Mouse (Mus musculus): ENCODE measurements around the gene Gys2. TPM values are rescaled to one million over a fixed set of nuclear protein-coding genes. Genes with fewer than 3 reads are reported as not detected.

Gys2 gene
- polyA plus RNA-seq, 1 experiment from 2014 or later = not detected

DNA sequence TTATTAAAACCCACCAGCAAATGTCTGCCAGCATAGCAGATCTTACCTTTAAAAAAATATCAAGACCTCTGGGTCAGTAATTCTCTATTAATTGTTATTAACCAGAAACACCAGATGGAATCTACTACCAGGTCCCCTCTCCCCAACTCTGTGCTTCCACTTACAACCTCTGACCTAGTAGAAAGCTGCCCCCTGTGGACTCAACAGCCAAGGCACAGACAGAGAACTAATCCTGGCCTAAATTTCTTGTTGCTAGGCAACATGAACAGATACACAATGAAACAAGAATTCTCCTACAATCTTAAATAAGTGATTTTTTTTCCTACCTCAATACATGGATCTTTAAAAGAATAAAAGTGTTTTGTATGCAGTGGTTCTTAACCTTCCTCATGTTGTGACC is 43.8 kb downstream of the Gys2 start:
- Histone ChIP-seq H3K36me3 (no peaks in the 10 kb centered on the region), H3K27me3 (ENCODE audit: low read depth, poor library complexity, severe bottlenecking) (no peaks in the 10 kb centered on the region), H3K27ac (no peak overlapping the region), H3K4me3 (no peak overlapping the region), H3K4me1 (no peaks in the 10 kb centered on the region), H3K9me3 (replicated peaks) (no peaks in the 10 kb centered on the region)
- no peak for DNase-seq (ENCODE audit: low spot score)

DNA sequence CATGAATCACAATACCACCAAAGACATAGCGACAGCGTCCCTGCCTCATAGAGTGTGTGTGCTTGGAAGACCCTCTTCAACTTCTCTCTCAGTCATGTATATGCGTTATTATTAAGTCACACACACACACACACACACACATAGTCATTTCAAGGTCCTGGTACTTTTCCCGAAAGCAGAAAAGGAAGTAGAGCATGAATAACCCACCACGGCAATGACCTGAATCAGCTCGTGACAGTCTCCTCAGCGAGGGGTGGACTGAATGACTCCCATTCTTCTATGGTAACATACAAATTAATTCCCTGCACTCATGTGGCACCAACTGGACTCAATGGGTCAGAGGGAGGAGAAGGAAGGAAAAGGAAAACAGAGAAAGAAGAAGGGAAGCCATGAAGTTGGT is 47.9 kb downstream of the Gys2 start:
- WGBS = 87% methylated on average over 7 of the region's 7 CpGs
- Histone ChIP-seq H3K27ac (no peak overlapping the region), H3K4me3 (no peak overlapping the region), H3K36me3 (no peaks in the 10 kb centered on the region), H3K4me1 (no peaks in the 10 kb centered on the region), H3K27me3 (ENCODE audit: low read depth, poor library complexity, severe bottlenecking) (no peaks in the 10 kb centered on the region), H3K9me3 (replicated peaks) (no peaks in the 10 kb centered on the region)
- no peak for DNase-seq (ENCODE audit: low spot score)

- Histone ChIP-seq H3K36me3 (no peaks in the 10 kb centered on the region), H3K9me3 (replicated peaks) (no peaks in the 10 kb centered on the region), H3K4me3 (peak overlapping the region; percentile 50), H3K4me1 (peaks cover 12% of the 10 kb centered on the region), H3K27ac (no peak overlapping the region), H3K27me3 (ENCODE audit: low read depth, poor library complexity, severe bottlenecking) (peaks cover 50% of the 10 kb centered on the region)
- DNase-seq (ENCODE audit: low spot score) = peak; percentile 47
- 1% methylated on average over 24 of the region's 24 CpGs for WGBS
These were observed 58.3 kb downstream of the Gys2 start for GRCm38 (mm10) chr6:142414597-142414996.

GRCm38 (mm10) chr6:142413845-142414244 is 59.1 kb downstream of the Gys2 start:
- Histone ChIP-seq H3K4me3 (no peak overlapping the region), H3K36me3 (no peaks in the 10 kb centered on the region), H3K27ac (no peak overlapping the region), H3K27me3 (ENCODE audit: low read depth, poor library complexity, severe bottlenecking) (peaks cover 50% of the 10 kb centered on the region), H3K4me1 (peaks cover 12% of the 10 kb centered on the region), H3K9me3 (replicated peaks) (no peaks in the 10 kb centered on the region)
- WGBS = 9% methylated on average over 12 of the region's 12 CpGs
- DNase-seq (ENCODE audit: low spot score) = no peak

GRCm38 (mm10) chr6:142412906-142413491 is 59.9 kb downstream of the Gys2 start, which contains the start of gene Spx:
Gene Spx (plus strand): TSS chr6:142413441.
- H3K4me1 ChIP-seq = peaks cover 12% of the 10 kb centered on the region
- WGBS = 57% methylated on average over 11 of the region's 11 CpGs
- no peaks in the 10 kb centered on the region for H3K36me3 ChIP-seq
- DNase-seq (ENCODE audit: low spot score) = no peak
- no peak within 1 kb of the TSS for H3K27ac ChIP-seq
- H3K9me3 ChIP-seq (replicated peaks) = no peaks in the 10 kb centered on the region
- H3K27me3 ChIP-seq (ENCODE audit: low read depth, poor library complexity, severe bottlenecking) = peaks cover 50% of the 10 kb centered on the region
- peak within 1 kb of the TSS; percentile 50; the same call in 1 of the 2 replicates for H3K4me3 ChIP-seq

DNA sequence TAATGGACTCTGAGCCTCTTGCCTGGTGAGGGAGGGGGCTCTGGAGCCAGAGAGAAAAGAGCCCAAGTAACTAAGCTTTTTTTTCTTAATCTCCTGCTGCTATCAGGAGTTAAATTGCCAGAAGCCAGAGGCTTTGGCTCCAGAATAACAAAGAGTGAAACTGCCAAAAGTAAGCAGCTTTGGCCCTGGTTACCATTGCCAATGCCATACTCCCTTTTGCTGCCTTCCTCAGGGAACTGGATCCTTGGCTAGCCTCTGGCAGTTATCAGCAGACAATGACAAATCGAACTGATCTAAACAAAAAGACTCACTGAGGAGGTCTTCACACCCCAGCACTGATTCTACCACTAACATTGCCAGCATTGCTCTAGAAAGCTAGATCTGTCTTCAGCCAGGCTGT is 61.8 kb downstream of the Gys2 start:
- Histone ChIP-seq H3K36me3 (no peaks in the 10 kb centered on the region), H3K27me3 (ENCODE audit: low read depth, poor library complexity, severe bottlenecking) (peaks cover 46% of the 10 kb centered on the region), H3K4me3 (no peak overlapping the region), H3K9me3 (replicated peaks) (no peaks in the 10 kb centered on the region), H3K27ac (no peak overlapping the region), H3K4me1 (peaks cover 12% of the 10 kb centered on the region)
- WGBS = 34% methylated on average over 1 of the region's 1 CpGs
- no peak for DNase-seq (ENCODE audit: low spot score)

DNA sequence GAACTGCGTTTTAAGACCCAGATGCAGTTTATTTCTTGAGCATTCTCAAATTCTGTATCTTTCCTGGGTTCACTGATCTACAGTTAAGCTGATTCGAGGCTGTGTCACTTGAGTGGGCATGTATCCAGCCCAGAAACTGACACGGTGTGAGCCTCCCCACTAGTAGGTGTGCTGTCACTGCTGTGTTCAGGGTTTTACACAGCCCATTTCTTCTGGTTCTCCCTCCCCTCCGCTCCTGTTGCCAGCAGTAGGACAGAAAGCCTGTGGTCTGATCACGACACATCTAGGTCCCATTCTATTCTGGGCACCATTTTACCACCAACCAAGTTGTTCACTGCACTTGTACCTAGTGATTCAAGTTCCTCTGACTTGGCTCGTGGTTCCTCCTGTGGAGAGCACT is 77.2 kb downstream of the Gys2 start:
- WGBS = 93% methylated on average over 6 of the region's 6 CpGs
- no peaks in the 10 kb centered on the region for H3K27me3 ChIP-seq (ENCODE audit: low read depth, poor library complexity, severe bottlenecking)
- H3K27ac ChIP-seq = no peak overlapping the region
- no peaks in the 10 kb centered on the region for H3K4me1 ChIP-seq
- no peaks in the 10 kb centered on the region for H3K9me3 ChIP-seq (replicated peaks)
- H3K4me3 ChIP-seq = no peak overlapping the region
- no peak for DNase-seq (ENCODE audit: low spot score)
- H3K36me3 ChIP-seq = peaks cover 58% of the 10 kb centered on the region

DNA sequence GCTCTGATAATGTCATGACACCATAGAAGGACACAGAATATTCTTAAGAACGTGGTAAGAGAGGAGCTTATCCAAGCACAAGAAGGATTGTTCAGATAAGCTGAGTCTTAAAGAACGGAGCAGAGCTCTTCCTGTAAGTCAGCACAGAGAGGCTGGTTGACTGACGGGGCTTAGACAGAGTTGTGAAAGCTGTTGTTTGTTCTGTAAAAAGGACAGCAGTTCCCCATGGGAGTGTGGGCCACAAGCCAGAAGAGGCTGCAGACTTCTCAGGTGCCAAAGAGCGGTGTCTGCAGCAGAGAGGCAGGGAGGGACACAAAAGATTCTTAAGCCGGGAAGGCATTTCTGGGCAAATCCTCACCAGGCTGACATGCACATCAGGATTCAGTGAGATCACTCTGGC is 78.2 kb downstream of the Gys2 start:
- Histone ChIP-seq H3K27me3 (ENCODE audit: low read depth, poor library complexity, severe bottlenecking) (no peaks in the 10 kb centered on the region), H3K9me3 (replicated peaks) (no peaks in the 10 kb centered on the region), H3K36me3 (peaks cover 59% of the 10 kb centered on the region), H3K4me1 (no peaks in the 10 kb centered on the region), H3K27ac (no peak overlapping the region), H3K4me3 (no peak overlapping the region)
- no peak for DNase-seq (ENCODE audit: low spot score)
- 91% methylated on average over 5 of the region's 5 CpGs for WGBS

DNA sequence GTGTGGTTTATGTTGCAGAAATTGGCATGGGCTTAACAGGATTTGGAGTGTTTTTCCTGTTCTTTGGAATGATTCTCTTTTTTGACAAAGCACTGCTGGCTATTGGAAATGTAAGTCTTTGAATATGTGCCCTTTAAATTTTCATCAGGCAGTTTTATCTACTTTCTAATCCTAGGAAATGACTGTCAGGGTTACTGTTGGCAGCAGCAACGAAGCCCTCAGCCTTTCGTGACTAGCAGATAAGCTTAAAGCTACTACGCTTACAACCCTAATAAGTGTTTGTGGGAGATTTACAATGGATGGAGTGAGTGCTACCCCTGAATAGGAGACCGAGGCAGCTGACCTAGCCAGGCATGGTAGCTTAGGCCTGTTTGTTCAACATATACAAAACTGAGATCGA is 80.6 kb downstream of the Gys2 start:
- Histone ChIP-seq H3K36me3 (peaks cover 57% of the 10 kb centered on the region), H3K4me3 (no peak overlapping the region), H3K27me3 (ENCODE audit: low read depth, poor library complexity, severe bottlenecking) (no peaks in the 10 kb centered on the region), H3K27ac (no peak overlapping the region), H3K9me3 (replicated peaks) (no peaks in the 10 kb centered on the region), H3K4me1 (peaks cover 8% of the 10 kb centered on the region)
- no peak for DNase-seq (ENCODE audit: low spot score)
- 84% methylated on average over 5 of the region's 5 CpGs for WGBS

- H3K4me3 ChIP-seq = no peak overlapping the region
- H3K27me3 ChIP-seq (ENCODE audit: low read depth, poor library complexity, severe bottlenecking) = no peaks in the 10 kb centered on the region
- 82% methylated on average over 2 of the region's 2 CpGs for WGBS
- peaks cover 14% of the 10 kb centered on the region for H3K4me1 ChIP-seq
- H3K27ac ChIP-seq = no peak overlapping the region
- no peaks in the 10 kb centered on the region for H3K9me3 ChIP-seq (replicated peaks)
- DNase-seq (ENCODE audit: low spot score) = no peak
- H3K36me3 ChIP-seq = peaks cover 31% of the 10 kb centered on the region
These were observed 83.8 kb downstream of the Gys2 start for GRCm38 (mm10) chr6:142389101-142389500.

DNA sequence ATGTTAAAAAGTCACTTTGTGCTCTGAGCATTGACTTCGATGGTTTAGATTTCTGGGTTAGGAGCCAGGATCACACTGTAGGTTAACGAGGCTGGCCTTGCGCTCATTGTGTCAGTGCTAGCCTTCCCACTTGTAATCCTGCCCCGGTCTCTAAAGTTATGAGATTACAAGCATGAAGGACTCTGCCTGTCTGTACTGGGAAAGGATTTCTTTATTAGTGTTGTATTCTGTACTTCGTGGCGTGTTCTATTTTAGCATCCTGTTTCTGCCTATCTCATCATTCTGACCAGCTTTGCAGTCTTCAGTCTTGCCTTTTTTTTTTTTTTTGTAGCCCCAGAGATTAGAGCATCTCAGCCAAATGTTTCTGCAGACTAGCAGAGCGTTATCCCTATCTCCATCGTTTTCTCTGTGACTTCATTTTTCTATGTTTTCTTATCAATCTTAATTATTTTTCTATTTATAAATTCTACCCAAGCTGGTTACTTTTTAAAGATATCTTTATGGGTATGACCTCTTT is 85.1 kb downstream of the Gys2 start:
- WGBS = 27% methylated on average over 8 of the region's 8 CpGs

DNA sequence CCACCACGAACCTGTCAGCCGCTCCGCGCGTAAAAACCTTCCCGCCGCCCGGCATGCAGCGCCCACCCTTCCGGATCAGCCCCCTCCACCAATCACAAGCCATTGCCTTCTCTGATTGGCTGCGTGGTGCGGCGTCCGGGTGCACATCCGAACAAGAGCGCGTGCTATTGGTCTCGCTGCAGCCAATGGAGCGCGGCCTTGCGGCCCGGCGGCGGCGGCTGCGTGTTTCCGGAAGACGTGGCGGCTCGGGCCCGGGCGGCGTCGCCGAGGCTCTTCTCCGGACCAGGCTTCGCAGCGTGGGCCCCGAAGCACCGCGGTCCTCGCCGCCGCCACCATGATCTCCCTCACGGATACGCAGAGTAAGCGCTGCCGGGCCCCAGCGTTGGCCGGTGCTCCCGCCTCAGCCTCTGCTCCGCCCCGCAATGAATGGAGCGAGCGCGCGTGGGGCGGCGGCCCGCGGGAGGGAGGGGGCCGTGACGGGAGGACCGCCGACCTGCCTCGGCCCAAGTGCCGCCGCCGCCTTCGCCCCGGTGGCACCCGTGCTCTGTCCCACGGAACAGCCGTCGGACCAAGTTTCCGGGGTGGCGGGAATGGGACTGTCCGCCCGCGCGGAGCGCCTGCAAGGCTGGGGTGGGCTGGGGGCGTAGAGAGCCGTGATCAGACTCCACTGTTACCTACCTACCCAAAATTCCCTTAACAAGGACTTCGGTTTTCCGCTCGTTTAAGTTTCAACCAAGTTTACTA is 85.7 kb downstream of the Gys2 start, which contains the start of the genes Recql and Golt1b:
Gene Recql, minus strand, starts transcription at position 77 of the 744 bp plus-strand sequence.
Gene Golt1b, plus strand, starts transcription at position 211 of the 744 bp plus-strand sequence.
- Histone ChIP-seq H3K9me3 (replicated peaks) (no peaks in the 10 kb centered on the region), H3K27ac (peak within 1 kb of the TSS; percentile 92), H3K4me3 (peak within 1 kb of the TSS; percentile 98), H3K27me3 (ENCODE audit: low read depth, poor library complexity, severe bottlenecking) (no peaks in the 10 kb centered on the region), H3K4me1 (peaks cover 29% of the 10 kb centered on the region), H3K36me3 (peaks cover 12% of the 10 kb centered on the region)
- WGBS = under 1% methylated on average over 87 of the region's 87 CpGs
- peak; percentile 99 for DNase-seq (ENCODE audit: low spot score)

More for the DNA sequence above, 85.1 kb downstream of the Gys2 start:
- H3K36me3 ChIP-seq = peaks cover 18% of the 10 kb centered on the region
- DNase-seq (ENCODE audit: low spot score) = no peak
- H3K27me3 ChIP-seq (ENCODE audit: low read depth, poor library complexity, severe bottlenecking) = no peaks in the 10 kb centered on the region
- peaks cover 25% of the 10 kb centered on the region for H3K4me1 ChIP-seq
- H3K27ac ChIP-seq = peak overlapping the region; percentile 92
- peak overlapping the region; percentile 98 for H3K4me3 ChIP-seq
- H3K9me3 ChIP-seq (replicated peaks) = no peaks in the 10 kb centered on the region

DNA sequence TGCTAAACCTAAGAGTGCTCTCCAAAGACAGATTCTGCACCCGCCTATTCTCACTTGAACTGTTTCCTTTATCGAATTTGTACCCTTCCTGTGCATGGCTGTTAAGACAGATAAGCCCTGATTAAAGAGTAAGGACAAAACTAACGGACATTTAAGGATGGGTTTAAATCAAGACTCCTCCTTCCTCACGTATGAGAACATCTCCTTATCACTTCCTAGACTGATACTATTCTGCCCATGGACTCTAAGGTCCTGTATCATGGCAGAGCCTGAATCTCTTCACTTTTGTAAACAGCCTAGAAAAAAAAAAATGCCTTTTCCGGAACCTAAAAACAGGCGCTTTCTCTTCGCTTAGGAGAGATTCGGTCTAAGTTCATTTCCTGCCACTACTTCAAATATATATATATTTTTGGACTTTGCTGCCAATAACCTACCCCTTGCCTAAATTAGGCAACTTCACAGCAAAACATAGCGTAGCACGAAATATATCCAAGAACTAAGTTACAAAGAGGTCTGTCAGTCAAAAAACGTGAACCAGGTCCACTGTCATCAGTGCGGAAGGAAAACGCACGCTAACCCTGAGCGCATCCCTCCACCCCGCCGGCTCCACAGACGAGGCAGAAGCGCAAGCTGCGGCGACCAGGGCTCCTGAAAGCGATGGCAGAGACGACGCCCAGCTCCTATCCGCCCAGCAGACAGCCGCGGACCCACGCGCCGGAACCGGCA is 86.5 kb downstream of the Gys2 start:
- peak overlapping the region; percentile 98 for H3K4me3 ChIP-seq
- H3K9me3 ChIP-seq (replicated peaks) = no peaks in the 10 kb centered on the region
- DNase-seq (ENCODE audit: low spot score) = no peak
- peak overlapping the region; percentile 92 for H3K27ac ChIP-seq
- H3K36me3 ChIP-seq = peaks cover 10% of the 10 kb centered on the region
- H3K27me3 ChIP-seq (ENCODE audit: low read depth, poor library complexity, severe bottlenecking) = no peaks in the 10 kb centered on the region
- 6% methylated on average over 31 of the region's 31 CpGs for WGBS
- H3K4me1 ChIP-seq = peaks cover 29% of the 10 kb centered on the region

Measured in limb, embryonic 10.5 days (tissue).